Mouse (Mus musculus) thymus, adult 2 months (tissue): ENCODE data around the gene Fam240b.

Experiments used
- CTCF ChIP-seq: fragments of 200-500 bp; IDR thresholded peaks from 2 replicates; pipeline ENCODE4 v1.5.1; 2012; ENCODE audit warnings: mild to moderate bottlenecking, control low read depth, low read length, moderate library complexity, borderline replicate concordance; ENCODE audit not compliant: control insufficient read depth, poor library complexity, insufficient read depth; ENCODE audit errors: extremely low read depth
- POLR2A ChIP-seq: fragments of 200-500 bp; IDR thresholded peaks from 2 replicates; pipeline ENCODE4 v1.6.1; 2012; ENCODE audit warnings: mild to moderate bottlenecking, low read length, control low read depth, moderate library complexity; ENCODE audit not compliant: control insufficient read depth, poor library complexity, insufficient read depth; ENCODE audit errors: extremely low read depth

DNA sequence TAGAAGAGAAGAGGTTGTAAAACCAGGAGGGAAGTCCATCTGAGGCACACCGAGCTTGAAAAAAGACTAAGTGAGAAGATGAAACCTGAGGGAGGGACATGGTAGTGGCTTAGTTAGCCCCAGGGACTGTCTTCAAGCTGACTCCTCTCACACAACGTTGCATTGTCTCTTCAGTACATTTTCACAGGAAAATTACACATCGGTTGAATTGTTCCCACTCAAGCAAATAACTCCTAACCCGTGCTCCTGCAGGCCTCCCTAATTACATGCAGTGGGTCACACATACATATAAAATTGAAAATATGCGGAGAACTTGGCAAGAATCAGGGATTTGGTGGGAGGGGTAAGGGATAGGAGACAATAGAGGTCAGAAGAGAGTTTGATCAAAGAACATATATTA is 4.0 kb downstream of the Fam240b start:
- TF ChIP-seq CTCF (no peak), POLR2A (no peak)
